Mouse (Mus musculus) brain, embryonic 14.5 days (tissue): ENCODE measurements at regions not wholly inside any gene's neighbourhood (a gene's known extent, or its start where the extent isn't known, plus 50 kb on each side); places are given as distances from the start of the nearest gene placed in this dataset.

ENCODE experiments used
- CTCF ChIP-seq: fragments of 200-500 bp; IDR thresholded peaks from 2 replicates; pipeline ENCODE4 v1.5.1; 2012; ENCODE audit warnings: inconsistent platforms, mild to moderate bottlenecking, moderate library complexity, borderline replicate concordance; ENCODE audit not compliant: insufficient read depth, insufficient read length; ENCODE audit errors: extremely low read depth
- POLR2A ChIP-seq: fragments of 200-500 bp; IDR thresholded peaks from 2 replicates; pipeline ENCODE4 v1.6.1; 2012; ENCODE audit warnings: mild to moderate bottlenecking, inconsistent platforms, borderline replicate concordance; ENCODE audit not compliant: poor library complexity, insufficient read depth, insufficient read length, severe bottlenecking; ENCODE audit errors: extremely low read depth

- no peak for TF ChIP-seq CTCF
- no peak for TF ChIP-seq POLR2A
Observed at GRCm38 (mm10) chr13:37557183-37557582, 212.2 kb downstream of the Ly86 start.
